In genomic region chr10:21203461-21203860, GRCm38 (mm10) we compare ENCODE assay signal across 27 mouse cellular contexts. TPM values are rescaled to one million over a fixed set of nuclear protein-coding genes. Genes with fewer than 3 reads are reported as not detected.
A peak's percentile ranks its signal among the peaks of the same experiment; 100 is the strongest.
DNase-seq lines count a peak whose midpoint lies in the region; ATAC-seq and TF ChIP-seq lines count a peak whose summit lies in the region.
"Had no signal": no experiment of that assay in that cellular context is flagged by ENCODE, and none has a peak within 500 bp of the region (broad histone marks: within the 10 kb centered on the region; RNA-seq: fewer than 3 reads in every experiment).

No protein-coding gene starts in this region.

- no peak overlapping the region for H3K4me2 ChIP-seq in midbrain, embryonic 11.5 days
- H3K4me2 ChIP-seq: embryonic facial prominence, embryonic 13.5 days; embryonic facial prominence, embryonic 15.5 days; forebrain, embryonic 12.5 days had no signal

- TF ChIP-seq POLR2A in MEL (IDR thresholded peaks at IDR 0.05; ENCODE audit: control insufficient read depth in 1 of 2, insufficient read depth in 1 of 2, low read depth in 1 of 2, low read length in 2 of 2, poor library complexity in 1 of 2) = no peak

- H3K4me3 ChIP-seq in midbrain, embryonic 11.5 days (ENCODE audit: low read depth, low read length) = no peak overlapping the region
- no peak overlapping the region for H3K4me3 ChIP-seq in midbrain, embryonic 10.5 days
- H3K4me3 ChIP-seq in MEL (ENCODE audit: control insufficient read depth in 1 of 2, insufficient read depth in 1 of 2, low read depth in 2 of 2, low read length in 2 of 2) = no peak overlapping the region
- H3K4me3 ChIP-seq: embryonic facial prominence, embryonic 13.5 days; embryonic facial prominence, embryonic 15.5 days; erythroblast, embryonic 14.5 days; forebrain, embryonic 10.5 days; forebrain, embryonic 12.5 days had no signal

- 89% methylated on average over 3 of the region's 3 CpGs for WGBS in midbrain, embryonic 11.5 days
- WGBS in midbrain, embryonic 10.5 days = 88% methylated on average over 3 of the region's 3 CpGs

- no peak overlapping the region for H3K9ac ChIP-seq in midbrain, embryonic 11.5 days (ENCODE audit: low read length)
- no peak overlapping the region for H3K9ac ChIP-seq in MEL (ENCODE audit: control insufficient read depth, low read depth, low read length, poor library complexity, severe bottlenecking)
- H3K9ac ChIP-seq: embryonic facial prominence, embryonic 13.5 days; embryonic facial prominence, embryonic 15.5 days; forebrain, embryonic 12.5 days had no signal

- TF ChIP-seq RAD21 in MEL (IDR thresholded peaks at IDR 0.05; ENCODE audit: low read depth, low read length) = no peak

- no peaks in the 10 kb centered on the region for H3K27me3 ChIP-seq in midbrain, embryonic 11.5 days (ENCODE audit: control insufficient read depth, insufficient read depth, low read length)
- H3K27me3 ChIP-seq in midbrain, embryonic 10.5 days (ENCODE audit: low read depth, poor library complexity, severe bottlenecking) = no peaks in the 10 kb centered on the region
- H3K27me3 ChIP-seq in MEL (ENCODE audit: control insufficient read depth in 1 of 2, insufficient read depth in 2 of 2, low read length in 2 of 2) = no peaks in the 10 kb centered on the region
- H3K27me3 ChIP-seq: CH12.LX; embryonic facial prominence, embryonic 13.5 days; embryonic facial prominence, embryonic 15.5 days; forebrain, embryonic 12.5 days had no signal

- H3K79me2 ChIP-seq in MEL (ENCODE audit: control insufficient read depth, insufficient read depth, low read length, poor library complexity) = no peaks in the 10 kb centered on the region; the same call in 1 of the 2 replicates

- H3K36me3 ChIP-seq in midbrain, embryonic 11.5 days (ENCODE audit: control insufficient read depth, insufficient read depth, low read length) = no peaks in the 10 kb centered on the region
- no peaks in the 10 kb centered on the region for H3K36me3 ChIP-seq in midbrain, embryonic 10.5 days
- peaks cover 0 to 20% of the 10 kb centered on the region in 2 experiments; a peak in 2 of 4 replicates for H3K36me3 ChIP-seq in MEL (ENCODE audit: control insufficient read depth in 1 of 2, insufficient read depth in 2 of 2, low read length in 2 of 2)
- H3K36me3 ChIP-seq: embryonic facial prominence, embryonic 13.5 days; embryonic facial prominence, embryonic 15.5 days; forebrain, embryonic 10.5 days; forebrain, embryonic 12.5 days; G1E had no signal

- DNase-seq in heart, adult 11 months = peak; percentile 53
- DNase-seq in heart, adult 8-10 months (ENCODE audit: low spot score) = no peak
- peak; percentile 51 for DNase-seq in midbrain, embryonic 11.5 days (ENCODE audit: low spot score, missing footprints)
- no peak for DNase-seq in midbrain, embryonic 10.5 days (ENCODE audit: low spot score)
- peak; percentile 14 for DNase-seq in thymus, postnatal 14 days
- no peak for DNase-seq in thymus, postnatal 36 days
- DNase-seq in MEL (ENCODE audit: low read depth, low spot score) = no peak
- DNase-seq: adrenal gland, adult 2 months; adrenal gland, postnatal 10 days; adrenal gland, postnatal 25 days; B cell, adult 2 months; cerebellum, adult 11 months; cerebellum, adult 18-20 months; cerebellum, adult 8-10 months; cerebellum, adult 9-11 months; cerebellum, postnatal 14 days; cerebellum, postnatal 36 days; embryo, embryonic 11 days had no signal

- ATAC-seq in midbrain, embryonic 11.5 days (ENCODE audit: low FRiP score) = no peak
- ATAC-seq: CD4-positive, CD25-positive, alpha-beta regulatory T cell, adult 4 months; forebrain, embryonic 14.5 days had no signal

- TF ChIP-seq CTCF in MEL (IDR thresholded peaks at IDR 0.05 in 2 of 3, conservative IDR thresholded peaks at IDR 0.05 in 1 of 3; ENCODE audit: control insufficient read depth in 1 of 3, insufficient read depth in 1 of 3, low read depth in 2 of 3, low read length in 3 of 3, poor library complexity in 1 of 3, severe bottlenecking in 1 of 3) = no peak

- no peak overlapping the region for H3K27ac ChIP-seq in midbrain, embryonic 11.5 days (ENCODE audit: low read depth, low read length)
- H3K27ac ChIP-seq in midbrain, embryonic 10.5 days (replicated peaks) = no peak overlapping the region
- H3K27ac ChIP-seq in MEL (ENCODE audit: control insufficient read depth, low read depth, low read length) = no peak overlapping the region
- H3K27ac ChIP-seq: embryonic facial prominence, embryonic 13.5 days; embryonic facial prominence, embryonic 15.5 days; forebrain, embryonic 10.5 days; forebrain, embryonic 12.5 days had no signal

- H3K9me3 ChIP-seq in midbrain, embryonic 11.5 days (ENCODE audit: control insufficient read depth, low read length) = no peaks in the 10 kb centered on the region
- 0 out of 2 replicates have a peak, but pooled peaks cover 4% of the 10 kb centered on the region for H3K9me3 ChIP-seq in midbrain, embryonic 10.5 days (replicated peaks)
- H3K9me3 ChIP-seq in MEL (replicated peaks; ENCODE audit: insufficient read depth, low read length) = no peaks in the 10 kb centered on the region
- H3K9me3 ChIP-seq: embryonic facial prominence, embryonic 13.5 days; embryonic facial prominence, embryonic 15.5 days; forebrain, embryonic 10.5 days; forebrain, embryonic 12.5 days; G1E had no signal

- TF ChIP-seq EP300 in MEL (IDR thresholded peaks at IDR 0.05; ENCODE audit: low read depth in 1 of 2, low read length in 2 of 2) = no peak

- no peaks in the 10 kb centered on the region for H3K4me1 ChIP-seq in midbrain, embryonic 11.5 days (ENCODE audit: control insufficient read depth, insufficient read depth, low read length)
- no peaks in the 10 kb centered on the region for H3K4me1 ChIP-seq in midbrain, embryonic 10.5 days
- H3K4me1 ChIP-seq in MEL (ENCODE audit: control insufficient read depth in 1 of 2, insufficient read depth in 2 of 2, low read length in 2 of 2) = peaks cover 13 to 29% of the 10 kb centered on the region in 2 experiments
- H3K4me1 ChIP-seq: embryonic facial prominence, embryonic 13.5 days; embryonic facial prominence, embryonic 15.5 days; forebrain, embryonic 10.5 days; forebrain, embryonic 12.5 days had no signal

TF ChIP-seq in MEL, 35 proteins besides CTCF, POLR2A, EP300 and RAD21:
- TF ChIP-seq JUND (IDR thresholded peaks at IDR 0.05; ENCODE audit: low read depth, low read length) = no peak
- TF ChIP-seq MAX (IDR thresholded peaks at IDR 0.05; ENCODE audit: low read length) = 0 out of 2 replicates have a peak, but pooled peaks have one; percentile 11
- TF ChIP-seq CHD2 (IDR thresholded peaks at IDR 0.05; ENCODE audit: low read length) = no peak
- TF ChIP-seq GABPA (IDR thresholded peaks at IDR 0.05; ENCODE audit: low read depth, low read length) = no peak
- no peak for TF ChIP-seq TBP (IDR thresholded peaks at IDR 0.05; ENCODE audit: low read depth, low read length)
- TF ChIP-seq NRF1 (IDR thresholded peaks at IDR 0.05; ENCODE audit: insufficient read depth, low read depth, low read length, poor library complexity, severe bottlenecking) = no peak

RNA-seq across cellular contexts. Expression of gene Myb, which starts 42.7 kb away (rescaled TPM):
- total RNA-seq in heart, adult 8-10 months (2022) = under 1 TPM in 1 of 4 experiments, not detected in 3; 0.17 TPM
- polyA plus RNA-seq in midbrain, embryonic 11.5 days (2014; fragmentation: Nextera tagmentation; extraction: Ambion mirVana) = 8.5 and 9.1 TPM in 2 replicates
- polyA plus RNA-seq in midbrain, embryonic 10.5 days (2016; fragmentation: Nextera tagmentation; extraction: Ambion mirVana) = 5.1 and 6.8 TPM in 2 replicates
- total RNA-seq in MEL (2012; rRNA removed) = 125 and 133 TPM in 2 replicates
- 100 to 1,000 TPM; 155 to 245 TPM for polyA plus RNA-seq in MEL (2012; ENCODE audit: insufficient read depth in 1 of 2, insufficient read length in 2 of 2, low read depth in 1 of 2, low replicate concordance in 2 of 2, missing spikeins in 1 of 2)

Comparison
In these comparisons a context has a peak if more than half of its experiments do, and no peak if none do; other contexts are left out.
1. DNase-seq: peak in heart, adult 11 months (single experiment), midbrain, embryonic 11.5 days (single experiment) and thymus, postnatal 14 days (single experiment); none in heart, adult 8-10 months (single experiment), midbrain, embryonic 10.5 days (single experiment), thymus, postnatal 36 days (0 of 2) and MEL (single experiment).
2. RNA of gene Myb, which starts 42.7 kb away (polyA plus RNA-seq): 155 to 245 TPM in MEL; 8.5 to 9.1 TPM in midbrain, embryonic 11.5 days and 5.1 to 6.8 TPM in midbrain, embryonic 10.5 days; every median in the first group is over 10 times any median in the second.